Mouse (Mus musculus): ENCODE measurements around the gene Nfic.

The Nfic gene

GRCm38 (mm10) chr10:81378553-81379182 is 76.8 kb downstream of the Nfic start:
- DNase-seq, result peak; percentile 100

DNA sequence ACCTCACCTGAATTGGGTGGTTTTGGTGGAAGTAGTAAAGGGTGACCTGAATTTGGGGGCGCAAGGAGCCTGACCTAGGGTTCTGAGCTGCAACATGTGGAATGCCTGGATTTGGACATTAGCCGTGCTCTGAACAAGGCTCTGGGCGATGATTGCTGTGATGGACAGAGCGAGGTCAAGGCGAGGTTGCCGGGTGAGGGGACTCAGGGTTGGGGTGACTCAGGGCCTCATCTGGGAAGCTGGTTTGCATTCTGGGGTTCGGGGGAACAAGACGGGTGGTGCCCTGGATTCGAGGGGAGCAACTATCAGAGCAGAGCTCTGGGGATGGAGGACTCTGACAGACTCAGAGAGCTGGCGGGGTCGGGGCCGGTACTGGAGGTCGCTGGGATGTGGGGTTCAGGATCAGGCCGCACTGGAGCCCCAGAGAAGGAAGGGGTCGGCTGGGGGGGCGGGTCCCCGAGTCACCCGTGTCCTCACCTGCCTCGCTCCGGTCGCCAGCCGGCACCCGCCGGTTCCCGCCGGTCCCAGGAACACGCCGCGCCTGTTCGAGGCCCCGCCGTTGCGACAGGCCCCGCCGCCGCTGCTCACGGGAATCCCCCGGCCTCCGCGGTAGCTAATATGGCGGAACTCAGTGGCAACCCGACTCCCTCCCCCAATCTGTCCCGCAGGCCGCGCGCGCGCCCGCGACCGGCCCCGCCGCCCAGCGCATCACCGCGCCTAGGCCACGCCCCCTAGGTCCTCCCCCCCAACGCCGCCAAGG is 77.5 kb downstream of the Nfic start, which contains the start of gene Fzr1:
Gene Fzr1 (minus strand): TSS at position 724 of the 760 bp plus-strand sequence.
- DNase-seq, result no peak

DNA sequence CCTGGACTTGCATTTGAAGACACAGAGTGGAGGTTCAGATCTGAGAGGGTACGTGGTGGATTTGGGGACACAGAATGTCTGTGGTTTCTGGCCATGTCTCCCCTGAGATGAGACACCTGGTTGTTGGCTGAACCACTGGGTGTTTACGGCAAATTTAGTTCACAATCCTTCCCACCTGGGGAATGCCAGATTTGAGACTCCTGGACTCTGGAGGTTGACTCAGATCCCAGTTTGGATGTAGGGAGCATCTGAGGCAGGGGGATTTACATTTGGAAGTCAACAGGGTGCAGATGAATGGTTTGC is 78.1 kb downstream of the Nfic start:
- no peak for DNase-seq

DNA sequence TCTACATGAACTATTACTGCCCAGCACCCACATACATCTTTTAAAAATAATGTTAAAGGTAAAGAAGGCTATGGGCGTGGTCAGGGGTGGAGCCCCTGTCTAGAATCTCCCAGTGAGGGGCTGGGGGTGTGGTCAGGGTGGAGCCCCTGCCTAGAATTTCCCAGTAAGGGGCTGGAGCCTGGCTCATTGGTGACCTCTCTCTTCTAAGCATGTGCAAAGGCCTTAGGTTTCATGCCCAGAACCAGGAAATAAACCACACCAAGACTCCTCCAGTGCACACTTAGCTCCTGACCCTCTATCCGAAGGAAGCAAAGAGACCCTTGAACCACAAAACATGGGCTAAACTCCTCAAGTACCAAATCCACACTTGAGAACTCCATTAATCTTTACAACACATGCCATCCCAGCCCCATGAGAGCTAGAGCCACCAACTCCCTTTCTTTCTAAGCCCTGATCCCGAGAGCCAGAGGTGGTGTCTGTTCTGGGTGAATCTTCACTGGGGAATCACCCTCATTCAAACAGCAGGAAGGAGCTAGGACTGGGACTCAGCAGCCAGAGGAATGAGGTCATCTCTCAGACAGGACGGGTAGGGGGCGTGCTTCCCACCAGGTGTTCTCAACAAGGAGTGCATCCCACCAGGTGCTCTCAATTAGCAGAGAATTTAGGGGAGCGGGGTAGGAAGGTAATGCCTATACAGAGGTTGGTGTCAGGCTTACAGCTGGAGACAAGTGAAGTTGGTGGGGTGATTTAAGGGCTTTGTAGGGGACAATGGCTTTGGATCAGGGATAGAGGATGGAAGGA is 78.7 kb downstream of the Nfic start:
- no peak for DNase-seq

DNA sequence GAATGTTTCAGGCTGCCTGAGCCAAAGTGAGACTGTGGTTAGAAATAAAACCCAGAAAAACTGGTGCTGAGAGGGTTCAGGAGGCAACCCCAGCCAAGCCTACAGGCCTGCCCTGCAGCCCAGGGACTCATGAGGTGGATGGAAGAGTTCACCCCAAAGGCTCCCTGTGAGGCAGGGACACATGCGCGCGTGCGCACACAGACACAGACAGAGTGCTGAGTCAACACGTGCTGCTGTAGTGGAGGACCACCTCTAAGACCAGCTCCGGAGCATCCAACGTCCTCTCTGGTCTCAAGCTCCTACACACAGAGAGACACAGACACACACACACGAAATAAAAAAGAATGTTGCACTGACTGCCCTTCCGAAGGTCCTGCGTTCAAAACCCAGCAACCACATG is 80.1 kb downstream of the Nfic start:
- no peak for DNase-seq

GRCm38 (mm10) chr10:81367207-81367495 is 88.3 kb downstream of the Nfic start:
- DNase-seq, result no peak

DNA sequence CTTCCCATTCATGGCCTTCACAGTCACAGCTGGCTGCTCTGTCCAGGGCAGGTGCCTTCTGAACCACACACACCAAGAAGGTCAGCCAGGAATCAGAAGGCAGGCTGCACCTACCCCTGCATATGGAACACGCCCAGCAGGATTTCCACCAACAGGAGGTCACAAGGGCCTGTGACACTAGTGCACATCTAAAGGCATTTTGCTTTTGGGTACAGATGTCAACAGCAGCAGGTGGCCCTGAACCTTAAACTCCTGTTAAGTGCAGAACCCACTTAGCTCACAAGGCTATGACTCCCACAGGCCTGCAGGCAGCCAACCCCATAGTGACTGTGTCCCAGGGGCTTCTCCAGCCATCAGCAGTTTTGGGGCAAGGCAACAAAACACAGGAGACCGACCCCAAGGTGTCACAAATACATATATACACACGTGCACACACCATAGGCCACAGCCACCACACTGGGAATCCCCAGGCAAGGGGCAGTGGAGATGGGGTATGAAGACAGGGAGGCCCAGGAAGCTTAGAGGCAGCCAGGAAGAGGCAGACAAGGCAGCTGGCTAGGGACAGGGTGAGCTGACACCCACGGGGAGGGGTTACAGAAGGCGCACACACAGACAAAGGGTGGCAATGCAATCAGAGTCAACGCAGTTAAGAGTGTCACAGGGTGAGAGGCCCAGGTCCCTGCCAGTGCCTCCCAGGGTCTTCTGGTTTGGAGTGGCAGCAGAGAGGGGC is 88.8 kb downstream of the Nfic start:
- no peak for DNase-seq

DNA sequence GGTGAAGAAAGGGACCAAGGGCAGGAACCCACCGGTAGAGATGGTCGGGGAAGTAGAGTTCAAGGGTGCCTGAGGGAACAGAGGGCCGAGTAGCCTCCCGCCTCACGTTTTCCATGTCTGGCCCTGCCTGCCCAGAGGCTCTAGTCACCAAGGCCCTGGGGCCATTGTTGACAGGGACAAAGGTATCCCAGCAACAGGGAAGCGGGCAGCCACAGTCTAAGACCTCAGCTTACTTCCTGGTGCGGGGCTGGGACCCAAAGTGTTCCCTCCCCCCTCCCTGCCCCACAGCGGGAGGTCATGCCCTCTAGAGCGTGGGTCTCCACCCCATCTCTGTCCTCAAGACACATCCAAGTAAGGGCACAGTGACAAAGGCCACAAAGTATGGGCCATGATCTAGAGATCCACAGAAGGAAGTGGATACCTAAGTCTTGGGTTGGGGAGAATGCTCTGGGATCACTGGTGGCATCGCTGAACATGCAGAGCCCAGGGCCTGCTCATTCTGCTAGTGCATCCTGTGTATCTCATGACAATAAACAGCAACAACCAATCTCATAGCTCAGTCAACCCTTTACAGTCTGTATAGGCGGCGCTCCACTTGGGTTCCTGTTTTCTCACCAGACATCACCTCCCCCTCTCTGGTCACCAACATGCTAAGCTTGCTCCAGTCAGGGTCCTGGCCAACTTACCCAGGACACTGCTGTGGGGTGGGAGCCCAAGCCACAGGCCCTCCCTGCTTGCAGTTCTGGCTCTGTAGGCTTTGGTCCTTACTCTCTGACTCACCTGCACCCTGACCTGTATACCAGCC is 89.6 kb downstream of the Nfic start, which contains the start of gene 4930404N11Rik:
Gene 4930404N11Rik (minus strand): TSS at position 145 of the 805 bp plus-strand sequence.
- no peak for DNase-seq

DNA sequence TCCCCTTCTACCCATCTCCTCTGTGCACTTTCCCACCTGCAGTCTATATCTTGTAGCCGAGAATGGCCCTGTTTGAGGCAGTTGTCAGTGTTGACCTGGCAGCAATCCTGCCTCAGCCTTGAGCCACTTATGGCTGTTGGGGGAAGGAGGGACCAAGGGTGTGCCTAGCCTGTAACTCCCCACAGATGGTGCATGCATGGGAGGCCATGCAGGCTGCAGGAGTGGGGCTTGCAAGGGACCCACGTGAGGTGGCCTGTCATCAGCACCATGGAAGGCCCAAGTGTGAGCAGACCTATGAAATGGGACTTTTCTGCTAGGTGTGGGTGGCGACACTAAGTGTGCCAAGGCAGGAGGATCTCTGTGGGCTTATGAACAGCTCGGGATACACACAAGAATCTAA is 90.4 kb downstream of the Nfic start:
- DNase-seq, result no peak

- DNase-seq, result no peak
These were observed 90.8 kb downstream of the Nfic start for GRCm38 (mm10) chr10:81364666-81365065.

GRCm38 (mm10) chr10:81363436-81364346 is 91.7 kb downstream of the Nfic start:
- DNase-seq, result no peak

DNA sequence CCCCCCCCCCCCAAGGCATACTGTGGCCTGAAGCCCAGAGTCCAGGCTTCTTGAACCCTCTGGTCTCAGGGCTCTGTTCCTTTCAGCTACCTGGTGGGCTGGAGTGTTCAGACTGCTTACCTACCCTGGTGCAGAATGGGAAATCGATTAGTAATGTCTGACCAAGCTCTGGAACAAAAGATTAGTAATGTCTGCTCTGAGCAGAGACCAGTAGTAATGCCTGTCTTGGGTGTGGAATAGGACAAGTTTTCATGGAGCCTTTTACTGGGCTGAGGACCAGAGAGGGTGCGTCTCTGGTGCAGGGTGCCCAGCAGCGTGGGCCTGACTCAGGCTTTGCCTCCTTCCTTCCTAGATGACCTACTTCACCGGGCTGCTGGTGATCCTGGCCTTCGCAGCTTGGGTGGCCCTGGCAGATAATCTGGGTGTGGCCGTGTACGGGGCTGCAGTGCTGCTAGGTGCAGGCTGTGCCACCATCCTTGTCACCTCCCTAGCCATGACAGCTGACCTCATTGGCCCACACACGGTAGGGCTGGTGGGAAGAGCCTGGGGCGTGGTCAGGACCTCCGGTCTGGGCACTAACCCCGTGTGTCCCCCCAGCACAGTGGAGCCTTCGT is 93.0 kb downstream of the Nfic start:
- no peak for DNase-seq

DNA sequence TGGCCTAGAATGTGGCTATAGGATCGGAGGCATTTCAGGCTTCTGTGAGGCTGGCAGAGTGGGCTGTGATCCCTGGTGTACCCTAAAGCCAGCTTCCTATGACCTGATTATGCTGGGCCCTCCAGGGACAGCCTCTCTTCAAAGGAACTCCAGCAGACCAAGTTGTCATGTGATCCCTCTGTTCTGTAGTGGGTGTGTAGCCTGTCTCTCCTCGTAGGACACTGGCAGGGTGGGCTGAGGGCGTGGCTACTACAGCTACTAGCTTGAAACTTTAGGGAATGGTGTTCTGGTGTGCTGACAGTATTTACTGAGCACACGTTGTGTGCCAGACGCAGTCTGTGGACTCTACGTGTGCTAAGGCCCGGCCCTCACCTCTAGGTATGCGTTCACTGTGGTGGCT is 94.7 kb downstream of the Nfic start:
- no peak for DNase-seq

- DNase-seq, result no peak
These were observed 96.6 kb downstream of the Nfic start for GRCm38 (mm10) chr10:81358841-81359240.

- no peak for DNase-seq
These were observed 97.2 kb downstream of the Nfic start for GRCm38 (mm10) chr10:81358209-81358608.

DNA sequence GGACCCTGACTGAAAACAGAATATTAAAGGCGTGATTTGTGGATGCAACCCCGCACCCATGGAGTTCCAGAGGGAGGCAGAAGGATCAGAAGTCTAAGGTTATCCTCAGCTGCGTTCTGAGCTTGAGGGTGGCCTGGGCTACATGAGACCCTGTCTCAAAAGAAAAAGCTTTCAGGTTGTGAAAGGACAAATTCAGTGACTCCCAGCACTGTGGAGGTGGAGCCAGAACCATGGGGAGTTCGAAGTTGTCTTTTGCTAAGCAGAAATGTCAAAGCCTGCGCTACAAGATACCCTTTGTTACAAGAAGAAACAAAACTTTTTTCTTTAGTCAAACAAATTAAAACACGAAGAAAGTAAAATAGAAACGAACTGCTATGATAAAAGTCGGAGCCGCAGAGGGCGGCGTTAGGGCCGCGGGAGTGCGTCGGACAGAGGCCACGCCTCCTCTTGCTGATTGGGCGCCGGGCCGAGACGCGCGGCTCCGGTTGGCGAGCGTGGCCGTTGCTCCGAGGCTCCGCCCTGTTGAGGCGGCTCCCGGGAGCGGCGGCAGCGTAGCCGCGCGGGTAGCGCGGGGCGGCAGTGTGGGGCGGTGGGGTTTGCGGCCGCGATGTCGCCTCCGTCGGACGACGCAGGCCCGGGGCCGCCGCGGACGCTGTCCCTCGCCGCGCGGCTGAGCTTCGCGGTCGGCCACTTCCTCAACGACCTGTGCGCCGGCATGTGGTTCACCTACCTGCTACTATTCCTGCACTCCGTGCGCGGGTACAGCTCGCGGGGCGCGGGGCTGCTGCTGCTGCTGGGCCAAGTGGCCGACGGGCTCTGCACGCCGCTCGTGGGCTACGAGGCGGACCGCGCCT is 98.2 kb downstream of the Nfic start, which contains the start of gene Mfsd12:
Gene Mfsd12 (plus strand): TSS at position 501 of the 854 bp plus-strand sequence.
- peak; percentile 96 for DNase-seq

DNA sequence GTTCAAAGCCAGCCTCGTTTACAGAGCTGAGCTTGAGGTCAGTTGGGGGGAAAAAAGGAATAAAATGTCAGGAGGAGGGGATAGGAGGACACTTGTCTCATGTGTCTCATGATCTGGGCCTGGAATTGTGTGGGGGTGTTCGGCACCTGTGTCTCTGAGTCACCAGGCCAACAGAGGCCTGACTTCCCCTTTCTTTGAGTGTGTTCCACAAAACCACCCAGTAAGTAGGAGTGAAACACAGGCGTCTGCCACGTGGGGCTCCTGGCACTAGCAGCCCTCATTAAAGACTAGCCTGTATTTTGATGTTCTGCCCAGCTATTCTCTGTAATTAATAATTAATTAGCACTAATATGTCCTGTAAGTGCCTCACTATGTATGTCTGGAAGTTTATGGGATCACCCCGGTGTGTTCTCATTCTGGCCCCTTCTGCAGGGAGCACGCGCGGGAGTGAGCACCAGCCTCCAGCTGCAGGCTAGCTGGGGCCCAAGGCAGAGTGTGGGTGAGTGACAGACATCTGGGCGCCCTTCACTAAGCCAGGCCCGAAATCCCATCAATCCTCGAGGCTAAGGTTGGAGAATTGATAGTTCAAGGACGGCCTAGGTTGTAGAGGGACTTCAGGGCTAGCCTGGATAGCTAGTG is 99.0 kb downstream of the Nfic start:
- DNase-seq, result no peak

DNA sequence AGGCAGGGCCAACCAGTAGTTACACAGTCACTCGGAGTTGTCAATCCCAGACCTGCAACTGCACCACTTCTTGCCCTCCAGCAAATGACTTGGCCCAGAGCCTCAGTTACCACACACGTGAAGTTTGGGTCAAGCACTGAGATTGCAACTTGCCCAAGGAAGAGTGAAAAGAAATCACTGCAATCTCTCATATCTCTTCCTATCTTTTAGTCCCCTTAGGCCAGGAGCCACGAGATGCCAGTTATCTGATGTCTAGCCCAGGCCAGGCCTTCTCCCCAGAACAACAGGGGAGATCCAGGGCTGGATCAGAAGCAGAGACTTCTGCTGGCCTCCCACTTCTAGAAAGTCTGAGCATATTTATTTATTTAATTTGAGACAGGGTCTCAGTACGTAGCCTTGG is 99.9 kb downstream of the Nfic start:
- DNase-seq, result no peak

Data from right cerebral cortex, postnatal 4 days (tissue).